In genomic region chr1:87594261-87594660, GRCm38 (mm10) we compare ENCODE assay signal across 14 mouse cellular contexts. TPM values are rescaled to one million over a fixed set of nuclear protein-coding genes. Genes with fewer than 3 reads are reported as not detected.
DNase-seq lines count a peak whose midpoint lies in the region; ATAC-seq lines count a peak whose summit lies in the region.
"Had no signal": no experiment of that assay in that cellular context is flagged by ENCODE, and none has a peak within 500 bp of the region (broad histone marks: within the 10 kb centered on the region; RNA-seq: fewer than 3 reads in every experiment).

No protein-coding gene starts in this region.

- H3K9me3 ChIP-seq in neural tube, embryonic 15.5 days (replicated peaks): no peaks in the 10 kb centered on the region
- H3K9me3 ChIP-seq: embryonic facial prominence, embryonic 13.5 days had no signal

- no peak overlapping the region for H3K4me2 ChIP-seq in neural tube, embryonic 15.5 days
- H3K4me2 ChIP-seq: embryonic facial prominence, embryonic 13.5 days; hindbrain, embryonic 14.5 days had no signal

- H3K27ac ChIP-seq in neural tube, embryonic 15.5 days (replicated peaks): no peak overlapping the region
- H3K27ac ChIP-seq: embryonic facial prominence, embryonic 13.5 days; hindbrain, embryonic 14.5 days had no signal

- no peak overlapping the region for H3K4me3 ChIP-seq in neural tube, embryonic 15.5 days (replicated peaks)
- H3K4me3 ChIP-seq: embryonic facial prominence, embryonic 13.5 days had no signal

- no peaks in the 10 kb centered on the region for H3K4me1 ChIP-seq in neural tube, embryonic 15.5 days
- H3K4me1 ChIP-seq: embryonic facial prominence, embryonic 13.5 days had no signal

- DNase-seq in frontal cortex, postnatal 10 days (ENCODE audit: low spot score in 2 of 2): no peak
- peak; percentile 13 for DNase-seq in urinary bladder, postnatal 14 days (ENCODE audit: low spot score)
- no peak for DNase-seq in urinary bladder, postnatal 25 days (ENCODE audit: low spot score)
- peak; percentile 16 to 26 for DNase-seq in layer of hippocampus, postnatal 36 days
- no peak for DNase-seq in natural killer cell, adult 2 months (ENCODE audit: low spot score in 2 of 2)
- DNase-seq: kidney, postnatal 25 days; liver, postnatal 0 days; midbrain, embryonic 14.5 days had no signal

- H3K9ac ChIP-seq in neural tube, embryonic 15.5 days (replicated peaks): no peak overlapping the region
- H3K9ac ChIP-seq: embryonic facial prominence, embryonic 13.5 days; hindbrain, embryonic 14.5 days; liver, postnatal 0 days had no signal

- peak; percentile 92 for ATAC-seq in frontal cortex, adult (ENCODE audit: low TSS enrichment)
- no peak for ATAC-seq in monocyte, adult 5-6 weeks (replicated peaks; ENCODE audit: insufficient number of reproducible peaks, low FRiP score, low TSS enrichment, poor library complexity, severe bottlenecking)
- no peak for ATAC-seq in neural tube, embryonic 15.5 days (ENCODE audit: low FRiP score)
- ATAC-seq: liver, postnatal 0 days had no signal

- no peaks in the 10 kb centered on the region for H3K36me3 ChIP-seq in neural tube, embryonic 15.5 days
- H3K36me3 ChIP-seq: embryonic facial prominence, embryonic 13.5 days had no signal

- H3K27me3 ChIP-seq in neural tube, embryonic 15.5 days (replicated peaks): no peaks in the 10 kb centered on the region
- H3K27me3 ChIP-seq: CH12.LX; embryonic facial prominence, embryonic 13.5 days had no signal

- WGBS in neural tube, embryonic 15.5 days: 75% methylated on average over 3 of the region's 3 CpGs

RNA-seq across cellular contexts. Expression of gene Ngef, which starts 20.6 kb away (rescaled TPM):
- total RNA-seq in layer of hippocampus, postnatal 36 days (2021): 10 to 100 TPM; 91.3 to 99.4 TPM
- total RNA-seq in monocyte, adult 5-6 weeks (2017): not detected in 3 replicates
- polyA plus RNA-seq in neural tube, embryonic 15.5 days (2015; fragmentation: Nextera tagmentation; extraction: Ambion mirVana): 30.9 and 32.6 TPM in 2 replicates
- total RNA-seq: CH12.LX had no signal

RNA-seq across cellular contexts. Expression of gene Inpp5d, which starts 25.9 kb away (rescaled TPM):
- total RNA-seq in layer of hippocampus, postnatal 36 days (2021): 10 to 100 TPM; 14.8 to 20.7 TPM
- total RNA-seq in monocyte, adult 5-6 weeks (2017): 146 to 215 TPM (median 169 TPM) in 3 replicates
- polyA plus RNA-seq in neural tube, embryonic 15.5 days (2015; fragmentation: Nextera tagmentation; extraction: Ambion mirVana): 3.2 and 7.6 TPM in 2 replicates

Comparison
In these comparisons a context has a peak if more than half of its experiments do, and no peak if none do; other contexts are left out.
1. DNase-seq: peak in urinary bladder, postnatal 14 days (single experiment) and layer of hippocampus, postnatal 36 days (2 of 2); none in frontal cortex, postnatal 10 days (0 of 2), urinary bladder, postnatal 25 days (single experiment) and natural killer cell, adult 2 months (0 of 2).
2. RNA of gene Ngef, which starts 20.6 kb away (total RNA-seq): 91.3 to 99.4 TPM in layer of hippocampus, postnatal 36 days; not detected in monocyte, adult 5-6 weeks; every median in the first group is over 10 times any median in the second.